Mouse (Mus musculus): ENCODE data around the gene Gm21637.
"Not testable (repeated sequence)": the region's sequence is repeated elsewhere in the genome, so short reads cannot be mapped to it uniquely, and the experiment has no call there.

The Gm21637 gene

GRCm38 (mm10) chrX:31961744-31962143 lies at the start of gene Gm21637:
Gene Gm21637, plus strand, starts transcription at chrX:31962044.
- not testable (repeated sequence) for DNase-seq
